Mouse (Mus musculus) cerebellum, adult 2 months (tissue): Measurements from ENCODE around the gene Rbp7.

Experiments
- CTCF ChIP-seq: fragments of 200-500 bp; IDR thresholded peaks from 2 replicates; pipeline ENCODE4 v1.5.1; 2011; ENCODE audit warnings: low read depth, mild to moderate bottlenecking, control low read depth, low read length, moderate library complexity, borderline replicate concordance; ENCODE audit not compliant: insufficient read depth
- POLR2A ChIP-seq: fragments of 200-500 bp; IDR thresholded peaks from 2 replicates; pipeline ENCODE4 v1.6.1; 2011; ENCODE audit warnings: low read length, control low read depth, borderline replicate concordance; ENCODE audit not compliant: insufficient read depth

- TF ChIP-seq CTCF, result no peak
- no peak for TF ChIP-seq POLR2A
Observed at GRCm38 (mm10) chr4:149440576-149440975, 14.2 kb downstream of the Rbp7 start.
